Mouse (Mus musculus) gastrocnemius, adult 8-10 months (tissue): ENCODE measurements around the gene Pars2. TPM values are rescaled to one million over a fixed set of nuclear protein-coding genes. Genes with fewer than 3 reads are reported as not detected.

Experiments used
- DNase-seq, 2 experiments: peaks; one replicate each; pipeline ENCODE4 v3.0.0; 2022; ENCODE audit warnings: low spot score in 2 of 2
- total RNA-seq, 4 experiments: library from RNA; stranded (reverse); gene quantifications; 2 replicates each; pipeline ENCODE4 v1.2.4; 2022

The Pars2 gene
- 1 to 10 TPM; 1.7 to 5.9 (median 3.7) TPM for total RNA-seq

DNA sequence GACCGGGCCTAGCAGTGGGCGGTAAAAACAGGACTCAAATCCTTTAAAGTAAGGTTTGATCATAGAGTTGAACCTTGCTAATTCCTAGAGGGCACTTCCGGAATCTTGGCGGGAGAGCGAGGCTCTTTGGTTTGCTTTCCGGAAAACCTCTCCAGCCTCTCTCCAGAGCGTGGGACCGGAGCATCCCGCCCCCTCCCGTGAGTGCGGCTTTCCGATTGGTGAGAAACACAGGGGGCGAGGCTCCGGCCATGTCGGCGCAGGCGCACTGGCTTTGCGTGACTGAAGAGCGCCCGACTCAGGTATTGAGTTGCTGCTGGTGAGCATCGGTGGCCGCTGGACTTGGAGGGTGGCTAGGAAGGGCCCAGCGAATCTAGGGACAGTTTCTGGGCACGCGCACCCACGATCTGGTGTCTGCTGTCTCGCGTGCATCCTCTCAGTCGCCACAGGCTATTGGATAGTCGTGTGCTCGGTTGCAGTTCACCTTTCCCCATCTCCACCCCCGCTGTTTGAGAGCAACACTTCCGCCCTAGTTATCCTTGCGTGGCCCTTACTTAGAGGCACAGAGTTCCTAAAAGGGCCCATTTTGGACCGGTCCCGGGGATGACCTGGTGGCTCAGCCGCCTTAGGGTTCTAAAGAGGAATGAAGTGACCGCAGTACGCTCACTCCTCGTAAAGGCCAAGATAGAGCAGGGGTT, at the start of gene Pars2:
Pars2 (plus strand) TSS at position 237 of the 695 bp plus-strand sequence.
- DNase-seq, result peak; percentile 94 to 95

DNA sequence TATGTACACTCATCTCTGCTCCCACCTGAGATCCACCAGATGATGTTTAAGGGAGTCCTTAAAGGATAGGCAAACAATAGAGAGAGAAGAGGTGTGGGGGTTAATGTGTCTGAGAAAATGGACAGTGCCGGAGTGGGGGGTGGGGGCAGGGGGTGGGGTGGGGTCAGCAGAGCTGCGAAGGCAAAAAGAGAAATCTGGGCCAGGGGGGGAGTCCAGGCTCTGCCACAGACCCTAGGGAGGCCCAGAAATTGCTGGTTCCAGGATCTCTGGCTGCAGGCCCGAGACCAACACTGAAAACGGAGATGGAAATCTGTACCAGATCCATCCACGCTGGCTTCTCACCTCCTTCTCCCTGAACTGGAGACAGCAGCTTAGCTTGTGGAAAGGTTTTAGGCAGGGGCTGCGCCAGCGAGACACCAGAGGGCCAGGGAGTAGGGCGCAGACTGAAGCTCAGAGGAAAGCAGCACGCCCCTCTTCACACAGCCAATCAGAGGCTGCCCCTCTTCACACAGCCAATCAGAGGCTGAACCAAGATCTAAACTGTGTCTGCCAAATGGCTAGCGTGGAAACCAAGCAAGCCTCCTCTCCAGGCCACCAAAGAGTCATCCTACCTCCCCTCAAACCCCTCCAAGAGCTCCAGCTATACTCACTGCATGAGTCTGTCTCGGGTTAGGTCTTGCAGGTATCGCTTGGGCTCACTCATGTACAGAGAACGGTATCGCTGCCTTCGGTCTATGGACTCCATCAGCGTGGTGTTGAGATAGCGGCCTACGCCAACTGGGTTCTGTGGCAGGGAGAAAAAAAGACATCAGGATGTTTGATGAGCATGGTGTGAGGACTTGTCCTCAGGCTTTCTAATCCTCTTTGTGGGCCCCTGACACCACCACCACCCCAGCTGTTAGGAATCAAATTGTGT, 44.0 kb upstream of the Pars2 start:
- no peak for DNase-seq

DNA sequence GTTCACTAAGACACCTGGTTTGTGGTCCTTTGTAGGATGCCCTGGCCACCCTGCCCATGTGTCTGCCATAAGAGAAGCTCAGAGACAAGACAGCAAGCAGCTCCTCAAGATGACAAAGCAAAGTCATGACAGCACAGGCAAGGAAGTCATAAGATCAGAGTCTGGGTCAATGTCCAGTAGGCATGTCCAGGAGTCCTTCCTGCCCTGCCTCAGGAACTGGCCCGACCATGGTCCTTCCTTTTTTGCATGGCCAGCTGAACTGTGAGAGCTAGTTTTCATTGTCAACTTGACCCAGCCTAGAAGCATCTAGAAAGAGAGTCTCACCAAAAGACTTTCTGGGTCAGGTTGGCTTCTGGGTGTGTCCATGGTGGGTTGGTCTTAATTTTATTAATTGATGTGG, 43.0 kb upstream of the Pars2 start:
- no peak for DNase-seq

DNA sequence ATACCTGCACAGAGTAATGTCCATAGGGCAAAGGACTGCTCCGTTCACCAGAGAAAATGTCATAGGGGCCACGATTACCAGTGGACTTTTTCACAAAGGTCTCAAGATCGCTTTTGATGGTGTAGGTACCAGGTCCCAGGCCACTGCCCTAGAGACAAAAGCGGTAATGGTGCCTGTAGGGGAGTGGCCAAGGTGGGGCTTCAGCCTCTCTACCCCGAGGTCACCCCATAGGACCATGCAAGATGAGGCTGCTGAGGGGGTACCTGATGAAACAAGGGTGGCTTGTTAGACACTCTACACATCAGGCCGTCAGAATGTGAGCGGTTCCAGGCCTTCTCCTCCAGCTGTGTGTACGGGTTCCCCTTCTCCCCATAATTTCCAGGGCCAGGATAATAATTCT, 37.8 kb upstream of the Pars2 start:
- no peak for DNase-seq

DNA sequence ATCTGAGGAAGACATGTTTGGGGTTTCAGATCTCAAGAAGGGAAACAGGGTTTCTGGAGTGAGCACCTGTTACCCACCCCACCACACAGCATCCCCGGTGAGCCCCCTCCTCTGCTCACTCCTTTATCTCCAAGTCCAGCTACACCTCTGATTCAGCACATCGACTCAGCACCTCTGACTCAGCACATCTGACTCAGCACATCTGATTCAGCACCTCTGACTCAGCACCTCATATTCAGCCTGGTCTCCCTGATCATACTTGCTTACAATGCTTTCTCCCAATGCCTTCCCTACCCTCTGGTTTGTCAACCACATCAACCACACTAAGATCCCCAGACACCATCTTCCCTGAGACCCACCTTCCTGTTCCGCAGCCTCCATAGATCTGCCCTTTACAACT, 37.3 kb upstream of the Pars2 start:
- DNase-seq, result no peak

DNA sequence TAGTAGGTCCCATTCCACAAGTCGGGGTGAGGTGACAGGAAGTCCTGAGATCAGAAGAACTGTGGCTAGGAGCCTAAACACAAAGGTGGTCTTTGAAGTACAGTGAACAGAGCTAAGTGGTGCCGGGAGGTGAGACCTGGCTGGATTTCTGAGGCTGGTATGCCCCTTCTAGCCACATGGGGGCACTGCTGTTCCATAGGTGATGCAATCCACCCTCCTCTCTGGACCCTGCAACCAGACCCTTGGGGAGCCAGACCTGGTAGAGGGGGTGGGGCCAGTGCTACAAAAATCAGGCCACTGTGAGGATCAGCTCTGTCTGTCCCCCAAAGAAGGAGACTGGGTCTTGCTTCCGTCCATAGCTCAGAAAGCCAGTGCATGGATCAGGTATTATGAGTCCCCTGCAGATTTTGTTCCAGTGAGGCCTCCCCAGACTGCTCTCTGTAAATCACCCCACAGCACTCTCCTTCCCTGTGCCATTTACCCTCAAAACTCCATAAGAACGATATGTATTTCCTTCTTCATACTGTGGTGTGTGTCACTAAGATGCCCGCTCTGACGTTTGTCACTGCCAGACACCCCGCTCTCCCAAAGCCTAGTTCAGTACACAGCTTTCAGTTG, 36.6 kb upstream of the Pars2 start:
- DNase-seq, result peak; percentile 33 to 36

DNA sequence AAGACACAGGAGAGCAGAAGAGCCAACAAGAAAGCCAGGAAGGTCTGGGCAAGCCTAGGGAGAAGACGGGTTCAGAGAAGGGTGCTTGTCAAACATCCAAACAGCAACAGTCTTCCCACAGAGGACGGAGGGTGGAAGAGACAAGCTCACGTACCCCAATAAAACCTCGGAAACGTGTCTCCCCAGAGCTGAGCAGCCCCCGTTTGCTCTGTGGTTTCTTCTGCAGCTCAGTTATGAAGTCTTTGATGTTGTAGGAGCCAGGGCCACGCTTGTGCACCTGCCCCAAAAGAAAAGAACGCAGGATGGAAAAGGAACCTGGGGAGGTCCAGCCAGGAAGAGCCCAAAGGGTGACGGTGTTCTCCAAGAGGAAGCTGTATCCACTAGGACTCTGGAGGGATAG, 36.0 kb upstream of the Pars2 start:
- no peak for DNase-seq

DNA sequence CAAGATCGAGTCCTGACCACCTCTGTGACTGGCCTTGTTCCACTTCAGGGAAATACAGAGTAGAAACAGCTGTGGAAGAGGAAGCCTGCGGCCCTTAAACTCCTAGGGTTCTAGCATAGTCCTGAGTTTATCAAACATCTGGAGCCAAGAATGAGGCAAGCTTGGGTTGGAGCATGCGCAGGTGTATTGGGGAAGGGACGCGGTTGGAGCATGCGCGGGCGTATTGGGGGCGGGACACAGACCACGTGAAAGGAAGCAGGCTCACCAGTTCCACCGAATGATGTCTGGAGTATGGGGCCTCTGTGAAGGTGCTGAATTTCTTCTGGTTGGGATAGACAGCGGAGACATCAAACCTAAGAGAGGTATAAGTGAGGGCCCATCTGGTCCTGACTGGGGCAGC, 35.2 kb upstream of the Pars2 start:
- DNase-seq, result no peak

DNA sequence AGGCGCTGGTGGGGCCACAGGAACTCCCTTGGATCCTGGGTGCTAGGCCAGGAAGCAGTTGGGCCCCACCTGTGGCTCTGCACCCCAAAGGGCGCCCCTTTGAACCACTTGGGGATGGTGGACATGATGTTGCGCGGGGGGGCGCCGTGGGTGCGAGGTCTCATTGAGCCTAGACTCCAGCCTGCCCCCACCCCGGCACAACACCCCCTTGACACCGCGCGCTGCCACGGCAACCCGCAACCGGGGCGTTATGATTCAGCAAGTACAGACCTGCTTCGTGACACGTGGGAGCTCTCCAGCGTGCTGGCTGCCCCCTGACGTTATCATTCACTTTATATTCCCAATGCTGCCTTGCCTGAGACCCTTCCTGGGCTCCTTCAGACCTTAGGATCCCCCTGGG, 33.8 kb upstream of the Pars2 start, which contains the start of gene Lexm:
Lexm (minus strand) TSS at position 186 of the 400 bp plus-strand sequence.
- no peak for DNase-seq

DNA sequence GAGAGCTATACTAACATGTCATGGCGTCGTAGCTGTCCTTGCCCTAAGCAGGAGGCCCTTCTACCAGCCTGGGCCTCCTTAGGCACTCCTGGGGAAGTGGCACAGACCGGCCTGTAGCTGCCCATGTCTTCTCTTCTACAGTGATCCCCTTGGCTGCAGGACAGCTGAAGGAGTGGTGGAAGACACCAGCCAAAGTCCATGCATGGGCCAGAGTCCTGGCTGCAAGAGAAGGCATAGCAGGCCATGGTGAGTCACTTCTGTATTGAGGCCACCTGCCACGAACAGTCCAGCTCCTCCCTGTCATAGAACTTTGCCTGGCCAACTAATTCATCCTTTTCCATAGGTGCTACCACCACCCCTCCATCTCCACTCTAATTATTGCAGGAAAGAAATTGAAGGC, 32.0 kb upstream of the Pars2 start:
- DNase-seq, result no peak

DNA sequence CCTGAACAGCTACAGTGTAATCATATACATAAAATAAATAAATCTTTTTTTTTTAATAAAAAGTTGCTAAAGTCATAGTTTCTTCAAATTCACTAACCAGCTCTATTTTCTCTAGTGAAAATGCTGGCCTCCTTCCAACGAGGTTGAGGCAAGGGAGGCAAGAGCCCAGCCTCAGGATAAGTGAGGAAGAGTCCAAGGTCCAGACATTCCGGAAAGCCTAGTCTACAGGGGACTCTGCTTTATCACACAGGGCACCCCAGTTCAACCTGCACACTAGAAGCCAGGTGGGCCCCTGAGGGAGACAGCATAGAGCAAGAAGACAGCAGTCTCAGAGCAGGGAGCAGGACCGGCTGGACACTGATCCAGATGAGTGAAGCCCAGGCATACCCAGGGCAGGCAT, 29.4 kb upstream of the Pars2 start:
- DNase-seq, result no peak

DNA sequence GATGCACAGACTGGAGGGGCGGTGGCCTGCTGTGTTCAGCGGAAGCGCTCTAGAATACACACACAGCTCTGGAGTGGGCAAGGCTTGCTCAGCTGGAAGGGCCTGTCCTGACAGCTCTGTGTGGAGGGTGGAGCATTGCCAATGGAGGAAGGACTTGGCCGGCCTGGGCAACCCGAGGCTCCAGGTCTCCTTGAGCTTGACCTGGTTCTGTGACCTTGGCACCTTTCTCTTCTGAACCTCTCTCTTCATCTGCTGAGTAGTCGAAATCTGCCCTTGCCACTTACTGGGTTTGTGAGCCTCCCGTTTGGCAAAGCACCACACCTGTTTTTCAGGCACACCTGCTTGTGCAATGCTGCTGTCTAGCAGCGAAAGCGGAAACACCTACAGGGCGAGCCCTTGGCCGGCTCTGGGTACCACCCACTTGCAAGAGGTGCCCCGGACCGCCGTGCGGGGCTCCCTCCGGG, 28.8 kb upstream of the Pars2 start, which contains the start of gene Ttc22:
Ttc22 (plus strand) TSS at position 403 of the 464 bp plus-strand sequence.
- no peak for DNase-seq

DNA sequence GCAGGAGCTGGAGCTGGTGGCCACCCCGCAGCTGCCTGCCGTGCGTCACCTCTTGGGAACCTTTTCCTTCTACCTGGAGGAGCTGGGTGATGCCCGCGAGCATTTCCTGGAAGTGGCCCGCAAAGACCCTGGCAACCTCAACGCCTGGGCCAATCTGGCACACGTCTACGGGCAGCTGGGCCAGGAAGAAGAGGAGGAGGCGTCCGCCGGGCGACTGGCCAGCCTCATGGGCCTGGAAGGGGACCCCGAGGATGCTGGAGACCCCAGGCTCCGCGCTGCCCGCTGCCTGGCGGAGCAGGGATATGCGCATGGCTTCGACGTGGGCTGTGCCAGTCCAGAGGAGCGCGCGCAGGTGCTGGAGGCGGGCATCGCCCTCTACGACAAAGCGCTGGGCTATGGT, 28.2 kb upstream of the Pars2 start:
- DNase-seq, result no peak

DNA sequence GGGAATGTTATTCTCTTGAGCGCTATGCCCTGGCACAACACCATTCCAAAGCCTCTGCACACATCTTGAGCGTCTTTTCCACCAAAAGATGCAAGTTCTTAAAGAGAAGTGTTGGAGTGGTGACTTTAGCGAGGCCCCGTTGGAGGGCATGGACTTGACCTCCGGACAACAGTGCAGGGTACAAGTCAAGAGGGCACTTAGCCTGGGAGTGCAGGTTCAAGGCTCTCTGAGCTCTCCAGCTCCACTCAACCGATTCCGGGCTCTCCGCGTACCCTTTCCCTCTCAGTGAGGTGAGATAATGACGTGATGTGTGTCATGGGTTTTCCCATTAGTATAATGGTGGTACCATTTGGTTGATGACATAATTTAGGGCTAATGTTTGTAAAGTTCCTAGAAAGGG, 26.6 kb upstream of the Pars2 start:
- no peak for DNase-seq

DNA sequence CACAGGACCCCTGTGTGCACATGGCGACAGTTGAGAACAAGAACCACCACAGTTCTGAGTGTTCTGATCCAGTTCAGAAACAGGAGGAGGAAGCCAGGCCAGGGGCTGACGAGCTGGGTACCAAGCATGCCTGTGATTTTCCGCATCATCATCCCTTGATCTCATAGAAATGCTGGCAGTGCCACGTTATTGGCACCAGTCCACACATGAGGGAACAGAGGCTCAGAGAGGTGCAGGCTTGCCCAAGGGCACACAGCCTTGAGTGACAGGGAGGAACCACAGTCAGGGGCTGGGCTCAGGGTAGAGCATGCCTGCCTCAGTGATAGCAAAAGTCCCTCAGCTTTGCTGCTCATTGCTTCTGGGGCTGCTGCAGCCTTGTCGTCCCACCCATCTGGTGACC, 23.1 kb upstream of the Pars2 start:
- DNase-seq, result no peak

DNA sequence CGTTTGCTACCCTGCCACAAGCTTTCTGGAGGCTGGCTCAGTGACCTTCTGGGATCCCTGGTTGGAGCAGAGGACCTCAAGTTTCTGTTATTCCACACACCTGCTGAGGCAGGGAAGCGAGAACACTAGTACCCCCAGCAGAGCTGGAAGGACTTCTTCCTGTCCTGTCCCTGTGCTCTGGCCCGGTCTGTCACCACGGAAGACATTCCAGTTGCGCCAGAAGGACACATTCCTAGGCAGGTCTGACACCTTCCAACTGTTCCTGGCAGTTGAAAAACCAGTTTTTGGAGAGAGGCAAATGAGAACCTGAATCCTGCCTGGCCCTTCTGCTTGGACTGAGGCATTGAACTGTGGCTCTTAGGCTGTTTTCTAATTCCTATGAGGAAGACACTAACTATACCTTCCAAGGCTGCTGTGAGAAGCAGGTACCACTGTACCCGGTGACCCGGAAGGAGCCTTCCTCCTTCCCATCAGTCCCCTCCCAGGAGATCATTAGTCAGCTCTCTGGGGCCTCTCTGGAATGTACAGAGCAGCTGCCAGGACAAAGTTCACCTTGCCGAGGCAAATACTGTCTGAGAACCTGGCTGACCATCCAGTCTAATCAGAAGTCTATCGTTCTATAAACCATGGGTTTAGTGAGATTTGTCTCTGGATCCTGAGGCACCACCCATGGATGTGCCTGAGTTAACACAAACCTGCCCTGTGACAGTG, 22.1 kb upstream of the Pars2 start:
- no peak for DNase-seq

DNA sequence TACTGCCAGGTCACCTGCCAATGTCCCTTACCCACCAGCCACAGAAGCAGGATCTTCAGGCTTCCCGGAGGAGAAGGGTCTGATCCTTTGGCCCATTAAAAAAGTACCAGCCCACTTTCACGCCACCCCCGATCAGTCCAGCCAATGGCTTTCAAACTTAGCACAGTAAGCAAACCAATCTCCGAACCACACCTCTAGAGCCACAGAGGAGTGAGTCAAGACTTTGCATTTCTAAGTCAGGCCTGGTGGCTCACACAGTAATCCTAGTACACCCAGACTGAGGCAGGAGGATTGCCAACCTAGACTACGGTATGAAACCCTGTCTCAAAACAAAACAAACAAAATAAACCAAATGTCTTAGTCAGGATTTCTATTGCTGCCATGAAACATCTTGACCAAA, 21.5 kb upstream of the Pars2 start:
- no peak for DNase-seq

DNA sequence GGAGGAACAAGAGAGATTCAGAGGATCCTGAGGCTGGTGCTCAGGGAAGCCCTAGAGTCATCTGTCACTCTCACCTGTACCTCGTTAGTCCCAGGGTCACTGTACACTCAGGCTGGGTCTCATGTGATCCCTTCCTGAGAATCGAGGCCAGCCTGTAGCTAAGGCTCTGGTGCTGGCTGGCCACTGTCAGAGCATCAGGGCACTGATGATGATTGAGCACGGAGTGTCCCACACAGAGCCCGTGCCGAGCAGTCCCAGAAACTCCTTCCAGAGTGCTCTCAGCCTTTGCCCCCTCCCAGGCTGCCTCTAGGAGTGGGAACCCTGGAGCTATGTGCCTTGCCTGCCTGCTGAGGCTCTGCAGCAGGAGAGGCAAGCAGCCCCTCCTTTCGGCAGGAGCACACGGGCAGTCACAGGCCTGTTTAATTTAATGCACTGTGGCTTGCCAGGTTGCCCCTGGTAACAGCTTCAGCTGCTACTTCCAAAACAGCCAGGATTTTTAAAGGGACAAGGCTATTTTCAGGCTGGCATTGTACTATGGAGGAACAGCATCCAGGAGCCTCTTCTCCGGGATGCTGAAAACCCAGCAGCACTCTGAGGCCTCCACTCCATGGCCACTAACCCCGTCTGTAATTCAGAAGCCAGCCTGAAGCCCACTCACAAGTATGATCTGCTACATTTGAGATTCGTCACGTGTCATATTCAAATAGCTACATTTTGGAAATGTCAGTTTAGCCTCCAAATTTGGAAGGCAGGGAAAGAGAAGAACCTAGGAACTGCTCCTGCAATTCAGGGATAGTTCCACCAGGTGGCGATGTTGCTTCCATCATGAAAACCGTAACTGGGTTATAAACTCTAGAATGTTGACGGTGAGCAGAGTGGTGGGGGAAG, 20.3 kb upstream of the Pars2 start:
- peak; percentile 31 to 37 for DNase-seq

DNA sequence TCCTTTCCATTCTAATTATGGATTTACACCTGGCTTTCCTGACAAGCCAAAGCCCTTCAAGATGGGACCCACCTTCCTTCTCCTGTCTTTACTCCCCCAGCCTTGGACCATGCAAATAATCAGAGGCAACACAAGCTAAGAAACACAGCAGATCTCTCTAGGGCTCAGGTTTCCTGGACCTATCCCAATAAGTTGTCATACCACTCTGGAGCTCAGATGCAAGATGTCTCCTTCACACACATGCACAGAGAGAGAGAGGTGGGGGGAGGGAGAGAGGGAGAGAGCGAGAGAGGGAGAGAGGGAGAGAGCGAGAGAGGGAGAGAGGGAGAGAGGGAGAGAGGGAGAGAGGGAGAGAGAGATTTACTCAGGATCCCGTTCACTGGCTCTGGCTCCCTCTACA, 18.6 kb upstream of the Pars2 start:
- DNase-seq, result no peak
